Mouse (Mus musculus) hindbrain, embryonic 14.5 days (tissue): ENCODE results near the gene Zfp865. TPM values are rescaled to one million over a fixed set of nuclear protein-coding genes. Genes with fewer than 3 reads are reported as not detected.

Experiments used
- ATAC-seq: fragments of 200-750 bp; cut with Nextera tagmentation; 2 replicates; pipeline ENCODE4 v1.8.0; 2017; ENCODE audit warnings: moderate number of reproducible peaks, mild to moderate bottlenecking, moderate TSS enrichment, moderate library complexity; ENCODE audit not compliant: low FRiP score
- DNase-seq: peaks from one replicate; pipeline ENCODE4 v3.0.0-alpha.2; 2015; ENCODE audit warnings: low spot score
- H3K27ac ChIP-seq: fragments of 300-500 bp; sonication (generic); 2 replicates; pipeline ENCODE4 v1.5.1; 2014; ENCODE audit warnings: mild to moderate bottlenecking, moderate library complexity
- H3K27me3 ChIP-seq: fragments of 300-500 bp; sonication (generic); 2 replicates; pipeline ENCODE4 v1.6.1; 2014; ENCODE audit warnings: mild to moderate bottlenecking, low read length, mixed read lengths; ENCODE audit not compliant: control insufficient read depth, insufficient read depth
- H3K36me3 ChIP-seq: fragments of 300-500 bp; sonication (generic); replicated peaks from 2 replicates; pipeline ENCODE4 v1.6.1; 2014; ENCODE audit not compliant: control insufficient read depth, insufficient read depth
- H3K4me1 ChIP-seq: fragments of 300-500 bp; sonication (generic); replicated peaks from 2 replicates; pipeline ENCODE4 v1.6.1; 2014; ENCODE audit warnings: antibody characterized with exemption, low read length, mixed read lengths; ENCODE audit not compliant: control insufficient read depth, insufficient read depth
- H3K4me2 ChIP-seq: fragments of 300-500 bp; sonication (generic); replicated peaks from 2 replicates; pipeline ENCODE4 v1.6.1; 2014; ENCODE audit warnings: mild to moderate bottlenecking, moderate library complexity
- H3K4me3 ChIP-seq: fragments of 300-500 bp; sonication (generic); replicated peaks from 2 replicates; pipeline ENCODE4 v1.5.1; 2014; ENCODE audit warnings: mild to moderate bottlenecking, low read length
- H3K9ac ChIP-seq: fragments of 300-500 bp; sonication (generic); 2 replicates; pipeline ENCODE4 v1.6.1; 2014
- H3K9me3 ChIP-seq: fragments of 300-500 bp; sonication (generic); 2 replicates; pipeline ENCODE4 v1.6.1; 2016; ENCODE audit warnings: low read length; ENCODE audit not compliant: control insufficient read depth
- WGBS: fragments of 180-500 bp; shearing (Covaris S2); extraction: QIAGEN DNeasy Blood & Tissue Kit; methylation state at CpG from one replicate; pipeline ENCODE4 v1.1.7; 2014; 5-methylcytosine and 5-hydroxymethylcytosine counted together
- polyA plus RNA-seq: library from polyadenylated mRNA; unstranded; fragments of >200 nt; fragmentation: Nextera tagmentation; extraction: Ambion mirVana; gene quantifications from 2 replicates; pipeline ENCODE4 v1.2.1, GENCODE M21; 2014

Gene Zfp865
- polyA plus RNA-seq = 6.6 and 7.2 TPM in 2 replicates

GRCm38 (mm10) chr7:5020000-5020681, at the start of gene Zfp865, which contains the start of gene Ccdc106:
Zfp865 (plus strand) TSS chr7:5020376.
Ccdc106 (plus strand) TSS chr7:5020553.
- Histone ChIP-seq H3K4me3 (peak within 1 kb of the TSS; percentile 90), H3K27ac (peak within 1 kb of the TSS; percentile 86), H3K4me1 (peaks cover 20% of the 10 kb centered on the region), H3K9me3 (no peaks in the 10 kb centered on the region), H3K4me2 (peak within 1 kb of the TSS; percentile 66), H3K36me3 (peaks cover 20% of the 10 kb centered on the region), H3K27me3 (no peaks in the 10 kb centered on the region), H3K9ac (peak within 1 kb of the TSS; percentile 95)
- ATAC-seq = peak; percentile 92
- DNase-seq = peak; percentile 99
- WGBS = under 1% methylated on average over 49 of the region's 49 CpGs

DNA sequence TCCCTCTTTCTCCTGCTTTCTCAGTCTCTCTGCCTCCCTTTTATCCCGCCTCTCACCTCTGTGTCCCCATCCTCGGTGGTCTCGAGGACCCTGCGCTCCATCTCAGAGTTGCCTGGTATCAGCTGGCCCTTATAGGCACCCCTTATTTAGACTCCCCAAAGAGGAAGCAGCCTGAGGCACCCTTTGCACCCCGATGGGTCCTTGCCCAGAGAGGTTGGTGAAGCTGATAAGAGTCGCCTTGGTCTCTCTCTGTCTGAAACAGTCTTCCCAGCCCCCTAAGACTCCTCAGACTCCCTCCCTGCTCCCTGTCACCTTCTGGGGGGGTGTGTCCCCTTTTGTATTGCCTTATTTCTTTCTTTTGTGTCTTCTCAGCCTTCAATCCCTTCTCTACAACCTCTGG, 49.1 kb upstream of the Zfp865 start, which contains the start of gene Sbk3:
TSS of gene Sbk3 (minus strand) at position 101 of the 400 bp plus-strand sequence.
- no peak within 1 kb of the TSS for H3K4me3 ChIP-seq
- no peaks in the 10 kb centered on the region for H3K4me1 ChIP-seq
- no peaks in the 10 kb centered on the region for H3K27me3 ChIP-seq
- H3K4me2 ChIP-seq = no peak within 1 kb of the TSS
- no peak for DNase-seq
- no peak for ATAC-seq
- 37% methylated on average over 6 of the region's 6 CpGs for WGBS
- H3K36me3 ChIP-seq = no peaks in the 10 kb centered on the region
- no peak within 1 kb of the TSS for H3K27ac ChIP-seq
- no peak within 1 kb of the TSS for H3K9ac ChIP-seq
- H3K9me3 ChIP-seq = no peaks in the 10 kb centered on the region

GRCm38 (mm10) chr7:4971710-4972109, 48.5 kb upstream of the Zfp865 start:
- Histone ChIP-seq H3K36me3 (no peaks in the 10 kb centered on the region), H3K4me2 (no peak overlapping the region), H3K27me3 (no peaks in the 10 kb centered on the region), H3K4me3 (no peak overlapping the region), H3K9ac (no peak overlapping the region), H3K9me3 (no peaks in the 10 kb centered on the region), H3K4me1 (no peaks in the 10 kb centered on the region), H3K27ac (no peak overlapping the region)
- ATAC-seq = no peak
- no peak for DNase-seq
- WGBS = 34% methylated on average over 7 of the region's 7 CpGs

GRCm38 (mm10) chr7:4972321-4973047, 47.7 kb upstream of the Zfp865 start:
- H3K4me3 ChIP-seq = no peak overlapping the region
- no peak overlapping the region for H3K4me2 ChIP-seq
- no peak overlapping the region for H3K9ac ChIP-seq
- H3K27ac ChIP-seq = no peak overlapping the region
- ATAC-seq (no peak), DNase-seq (no peak)
- no peaks in the 10 kb centered on the region for H3K9me3 ChIP-seq
- 83% methylated on average over 18 of the region's 18 CpGs for WGBS
- H3K4me1 ChIP-seq = no peaks in the 10 kb centered on the region
- H3K27me3 ChIP-seq = no peaks in the 10 kb centered on the region
- H3K36me3 ChIP-seq = no peaks in the 10 kb centered on the region

DNA sequence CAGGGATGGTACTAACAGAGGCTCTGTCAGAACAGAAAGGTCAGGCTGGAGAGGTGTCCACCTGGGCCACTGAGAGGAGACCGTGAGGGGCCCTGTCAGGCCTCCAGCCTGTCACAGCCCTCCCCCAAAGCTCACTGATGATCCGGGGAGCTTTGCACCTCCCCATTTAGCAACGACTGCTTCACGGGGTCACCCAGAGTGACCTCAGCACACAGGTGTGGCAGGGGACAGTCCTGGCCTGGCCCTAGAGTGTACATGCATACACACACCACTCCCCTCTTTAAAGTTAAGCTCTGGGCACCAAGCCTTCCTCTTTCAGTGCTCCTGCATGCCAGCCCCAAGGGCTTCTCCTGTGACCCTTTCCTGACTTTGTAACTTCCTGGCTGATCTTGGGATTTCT, 44.7 kb upstream of the Zfp865 start:
- no peak overlapping the region for H3K27ac ChIP-seq
- DNase-seq = no peak
- no peak overlapping the region for H3K4me2 ChIP-seq
- H3K27me3 ChIP-seq = no peaks in the 10 kb centered on the region
- H3K9me3 ChIP-seq = no peaks in the 10 kb centered on the region
- ATAC-seq = no peak
- no peak overlapping the region for H3K4me3 ChIP-seq
- no peaks in the 10 kb centered on the region for H3K36me3 ChIP-seq
- H3K4me1 ChIP-seq = no peaks in the 10 kb centered on the region
- no peak overlapping the region for H3K9ac ChIP-seq
- 80% methylated on average over 4 of the region's 4 CpGs for WGBS

DNA sequence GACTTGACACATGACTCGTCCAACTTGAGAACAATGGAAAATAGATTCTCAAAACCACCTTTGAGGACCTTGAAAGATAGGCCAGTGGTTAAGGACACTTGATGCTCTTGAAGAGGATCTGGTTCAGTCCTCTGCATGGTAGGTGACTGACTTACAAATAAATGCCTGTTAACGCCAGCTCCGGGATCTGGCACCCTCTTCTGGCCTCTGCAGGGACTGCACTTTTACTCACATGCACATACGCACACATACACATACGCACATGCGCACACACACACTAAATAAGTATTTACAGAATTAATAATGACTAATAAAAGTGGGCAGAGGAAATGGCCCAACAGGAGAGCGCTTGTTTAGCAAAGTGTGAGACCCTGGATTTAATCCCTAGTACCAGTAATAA, 43.3 kb upstream of the Zfp865 start:
- 94% methylated on average over 7 of the region's 7 CpGs for WGBS

DNA sequence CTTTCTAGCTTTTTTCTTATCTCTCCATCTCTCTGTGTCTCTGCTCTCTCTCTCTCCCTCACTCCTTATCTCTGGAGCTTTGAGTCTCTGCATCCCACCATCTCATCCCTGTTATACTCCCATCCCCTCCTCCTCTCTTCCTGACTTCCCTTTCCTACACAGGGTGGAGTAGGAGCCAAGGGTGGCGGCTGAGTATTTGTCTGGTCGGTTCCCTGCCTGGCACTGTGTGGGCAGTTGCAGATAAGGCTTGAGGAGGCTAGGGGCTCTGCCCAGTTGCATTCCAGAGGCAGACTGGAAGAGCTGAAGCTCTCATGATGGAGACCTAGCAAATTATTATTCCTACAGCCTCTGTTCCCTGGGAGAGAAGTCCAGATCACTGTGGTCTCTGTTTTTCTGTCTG, 31.9 kb upstream of the Zfp865 start:
- no peak for ATAC-seq
- peaks cover 3% of the 10 kb centered on the region; the same call in 1 of the 2 replicates for H3K27me3 ChIP-seq
- peaks cover 12% of the 10 kb centered on the region for H3K36me3 ChIP-seq
- H3K9me3 ChIP-seq = no peaks in the 10 kb centered on the region
- H3K27ac ChIP-seq = no peak overlapping the region
- H3K4me1 ChIP-seq = peaks cover 5% of the 10 kb centered on the region; the same call in 1 of the 2 replicates
- H3K9ac ChIP-seq = no peak overlapping the region
- no peak for DNase-seq
- 75% methylated on average over 2 of the region's 2 CpGs for WGBS
- no peak overlapping the region for H3K4me3 ChIP-seq
- H3K4me2 ChIP-seq = no peak overlapping the region

More for the DNA sequence above, 43.3 kb upstream of the Zfp865 start:
- Histone ChIP-seq H3K4me3 (no peak overlapping the region), H3K27me3 (no peaks in the 10 kb centered on the region), H3K36me3 (no peaks in the 10 kb centered on the region), H3K4me2 (no peak overlapping the region), H3K4me1 (no peaks in the 10 kb centered on the region), H3K27ac (no peak overlapping the region), H3K9ac (no peak overlapping the region), H3K9me3 (no peaks in the 10 kb centered on the region)
- DNase-seq = no peak
- ATAC-seq = no peak

GRCm38 (mm10) chr7:4993347-4993998, 26.7 kb upstream of the Zfp865 start:
- H3K9me3 ChIP-seq = no peaks in the 10 kb centered on the region
- peak overlapping the region; percentile 83 for H3K4me2 ChIP-seq
- H3K36me3 ChIP-seq = peaks cover 23% of the 10 kb centered on the region
- H3K9ac ChIP-seq = peak overlapping the region; percentile 93
- no peak overlapping the region for H3K27ac ChIP-seq
- H3K4me1 ChIP-seq = peaks cover 31% of the 10 kb centered on the region
- H3K27me3 ChIP-seq = no peaks in the 10 kb centered on the region
- ATAC-seq (no peak), DNase-seq (no peak)
- H3K4me3 ChIP-seq = peak overlapping the region; percentile 84
- WGBS = 34% methylated on average over 55 of the region's 55 CpGs
